Mouse (Mus musculus): ENCODE measurements at regions not wholly inside any gene's neighbourhood (a gene's known extent, or its start where the extent isn't known, plus 50 kb on each side); places are given as distances from the start of the nearest gene placed in this dataset.

DNA sequence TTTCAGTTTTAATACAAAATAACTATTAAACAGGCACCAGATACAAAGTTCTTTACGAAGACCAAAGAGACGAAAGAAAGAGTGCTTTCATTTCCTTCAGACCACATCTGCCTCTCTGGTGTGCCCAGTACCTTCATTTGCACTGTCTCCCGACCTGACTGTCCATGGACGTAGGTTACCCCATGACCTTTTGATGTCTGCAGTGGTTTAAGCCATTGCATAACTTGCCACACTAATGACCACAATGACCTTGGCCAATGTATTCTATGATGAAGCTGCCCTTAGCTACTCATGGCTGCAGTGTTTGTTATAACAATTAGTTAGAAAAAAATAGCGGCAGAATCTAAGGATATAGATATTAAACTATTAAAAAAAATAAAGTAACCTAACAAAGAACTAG, 618.4 kb downstream of the Lmo4 start:
- Histone ChIP-seq H3K4me3 (ENCODE audit: insufficient read depth, low read depth, low read length) (no peak overlapping the region), H3K4me1 (ENCODE audit: control insufficient read depth, insufficient read depth, low read length) (no peaks in the 10 kb centered on the region), H3K36me3 (ENCODE audit: control insufficient read depth, insufficient read depth, low read length) (no peaks in the 10 kb centered on the region), H3K27ac (ENCODE audit: insufficient read depth, low read depth, low read length) (no peak overlapping the region), H3K27me3 (replicated peaks; ENCODE audit: control insufficient read depth, insufficient read depth, low read length) (no peaks in the 10 kb centered on the region)
- TF ChIP-seq POLR2A (IDR thresholded peaks at IDR 0.05; ENCODE audit: low read depth, low read length), result no peak
- no peak for TF ChIP-seq CTCF (conservative IDR thresholded peaks at IDR 0.05; ENCODE audit: insufficient read depth, insufficient read length, low read depth, low read length)
- WGBS, result 73% methylated on average over 5 of the region's 5 CpGs
- DNase-seq, result no peak

DNA sequence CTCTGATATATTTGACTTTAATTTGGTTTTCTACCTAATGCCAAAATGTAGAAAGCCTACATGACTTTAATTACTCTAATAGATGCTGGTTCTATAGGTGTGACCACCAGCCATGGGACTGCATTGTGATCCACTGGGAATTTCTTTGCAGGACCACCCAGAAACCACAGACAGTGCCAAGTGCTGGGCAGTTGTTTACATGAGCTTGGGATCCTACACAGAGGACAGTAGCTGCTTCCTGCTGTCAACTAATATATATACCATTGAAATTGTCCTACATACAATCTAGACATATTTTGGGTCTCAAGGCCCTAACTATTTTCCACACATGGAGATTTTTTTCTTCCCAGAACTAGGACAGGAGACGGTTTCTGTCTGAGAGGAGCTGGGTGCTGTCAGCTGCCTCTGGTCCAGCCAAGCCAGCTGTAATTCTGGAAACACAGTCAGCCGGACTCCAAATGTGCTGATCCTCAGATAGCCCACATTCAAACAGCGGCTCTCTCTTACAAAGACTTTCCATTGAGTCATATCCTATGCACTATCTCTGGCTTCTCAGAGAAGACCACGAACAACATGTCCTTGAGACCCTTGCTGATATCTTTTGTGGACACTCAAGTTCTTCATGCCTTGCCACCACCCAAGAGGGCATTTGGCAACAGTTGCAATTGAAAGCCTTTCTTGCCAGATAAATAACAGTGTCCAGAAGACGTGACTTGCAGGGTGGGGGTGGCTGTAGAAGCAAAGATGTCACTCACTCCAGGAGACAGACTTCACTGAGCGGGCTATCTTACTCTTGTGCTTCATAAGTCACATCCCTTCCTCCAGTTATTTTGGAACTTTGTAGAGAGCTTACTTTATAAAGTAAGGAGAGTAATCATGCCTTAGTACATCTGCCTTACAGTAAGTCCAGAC, 620.1 kb downstream of the Lmo4 start:
- TF ChIP-seq POLR2A (IDR thresholded peaks at IDR 0.05; ENCODE audit: low read depth, low read length), result no peak
- TF ChIP-seq CTCF (conservative IDR thresholded peaks at IDR 0.05; ENCODE audit: insufficient read depth, insufficient read length, low read depth, low read length), result no peak
- Histone ChIP-seq H3K27me3 (replicated peaks; ENCODE audit: control insufficient read depth, insufficient read depth, low read length) (no peaks in the 10 kb centered on the region), H3K27ac (ENCODE audit: insufficient read depth, low read depth, low read length) (no peak overlapping the region), H3K4me3 (ENCODE audit: insufficient read depth, low read depth, low read length) (no peak overlapping the region), H3K36me3 (ENCODE audit: control insufficient read depth, insufficient read depth, low read length) (no peaks in the 10 kb centered on the region), H3K4me1 (ENCODE audit: control insufficient read depth, insufficient read depth, low read length) (no peaks in the 10 kb centered on the region)
- no peak for DNase-seq
- 85% methylated on average over 6 of the region's 6 CpGs for WGBS

DNA sequence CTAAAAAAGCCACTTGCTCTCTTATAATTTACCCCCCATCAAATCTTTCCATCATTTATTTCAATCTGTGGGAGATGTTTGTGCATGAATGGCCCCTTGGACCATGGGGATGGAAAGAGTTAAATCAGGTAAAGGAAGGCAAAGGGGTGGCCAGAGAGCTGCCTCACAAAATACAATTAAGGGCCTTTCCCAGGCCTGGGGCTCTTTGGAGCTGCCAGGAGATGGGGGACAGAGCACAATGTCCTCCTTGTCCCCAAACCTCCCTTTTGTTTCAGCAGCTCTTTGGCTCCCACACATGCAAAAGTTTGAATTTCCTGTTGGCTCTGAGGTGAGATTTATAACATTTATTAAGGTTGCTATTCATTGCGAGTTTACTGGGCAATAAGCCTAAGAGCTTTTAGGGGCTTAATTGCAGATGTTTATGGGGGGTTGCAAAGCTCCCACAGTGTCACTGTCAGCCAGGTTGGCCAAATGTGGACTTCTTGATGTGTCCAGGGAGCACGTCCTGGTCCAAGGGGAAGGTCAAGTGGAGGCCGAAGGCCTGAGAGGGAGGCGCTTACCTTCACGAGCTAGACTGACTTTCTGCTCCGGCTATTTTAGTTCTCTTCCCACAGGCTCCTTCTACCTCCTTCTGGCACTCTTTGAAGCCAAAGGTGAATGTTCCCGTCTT, 628.5 kb downstream of the Lmo4 start:
- WGBS, result 64% methylated on average over 7 of the region's 7 CpGs
- TF ChIP-seq CTCF (conservative IDR thresholded peaks at IDR 0.05; ENCODE audit: insufficient read depth, insufficient read length, low read depth, low read length) (no peak), POLR2A (IDR thresholded peaks at IDR 0.05; ENCODE audit: low read depth, low read length) (no peak)
- Histone ChIP-seq H3K27me3 (replicated peaks; ENCODE audit: control insufficient read depth, insufficient read depth, low read length) (no peaks in the 10 kb centered on the region), H3K27ac (ENCODE audit: insufficient read depth, low read depth, low read length) (no peak overlapping the region), H3K36me3 (ENCODE audit: control insufficient read depth, insufficient read depth, low read length) (no peaks in the 10 kb centered on the region), H3K4me1 (ENCODE audit: control insufficient read depth, insufficient read depth, low read length) (no peaks in the 10 kb centered on the region), H3K4me3 (ENCODE audit: insufficient read depth, low read depth, low read length) (no peak overlapping the region)
- no peak for DNase-seq

DNA sequence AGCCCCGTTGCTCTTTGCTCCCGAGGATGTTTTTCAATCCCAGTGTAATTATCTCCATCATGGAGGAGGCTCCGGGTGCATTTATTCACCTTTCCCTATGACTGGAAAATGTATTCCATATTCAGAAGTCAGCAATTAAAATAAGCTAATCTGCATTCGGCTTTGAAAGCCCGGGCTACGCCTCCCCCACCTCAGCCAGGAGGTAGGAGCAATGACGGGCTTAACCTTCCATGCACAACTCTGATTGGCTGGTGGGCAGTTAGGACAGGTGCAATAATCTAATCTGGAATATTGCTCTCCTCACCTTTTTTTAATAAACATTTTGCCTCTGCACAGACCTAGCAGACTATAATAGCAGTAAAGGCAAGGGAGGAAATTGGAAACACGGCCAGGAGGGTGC, 629.3 kb downstream of the Lmo4 start:
- Histone ChIP-seq H3K27ac (ENCODE audit: insufficient read depth, low read depth, low read length) (no peak overlapping the region), H3K36me3 (ENCODE audit: control insufficient read depth, insufficient read depth, low read length) (no peaks in the 10 kb centered on the region), H3K27me3 (replicated peaks; ENCODE audit: control insufficient read depth, insufficient read depth, low read length) (no peaks in the 10 kb centered on the region), H3K4me1 (ENCODE audit: control insufficient read depth, insufficient read depth, low read length) (no peaks in the 10 kb centered on the region), H3K4me3 (ENCODE audit: insufficient read depth, low read depth, low read length) (no peak overlapping the region)
- DNase-seq, result no peak
- TF ChIP-seq CTCF (conservative IDR thresholded peaks at IDR 0.05; ENCODE audit: insufficient read depth, insufficient read length, low read depth, low read length) (no peak), POLR2A (IDR thresholded peaks at IDR 0.05; ENCODE audit: low read depth, low read length) (no peak)
- 90% methylated on average over 8 of the region's 8 CpGs for WGBS

DNA sequence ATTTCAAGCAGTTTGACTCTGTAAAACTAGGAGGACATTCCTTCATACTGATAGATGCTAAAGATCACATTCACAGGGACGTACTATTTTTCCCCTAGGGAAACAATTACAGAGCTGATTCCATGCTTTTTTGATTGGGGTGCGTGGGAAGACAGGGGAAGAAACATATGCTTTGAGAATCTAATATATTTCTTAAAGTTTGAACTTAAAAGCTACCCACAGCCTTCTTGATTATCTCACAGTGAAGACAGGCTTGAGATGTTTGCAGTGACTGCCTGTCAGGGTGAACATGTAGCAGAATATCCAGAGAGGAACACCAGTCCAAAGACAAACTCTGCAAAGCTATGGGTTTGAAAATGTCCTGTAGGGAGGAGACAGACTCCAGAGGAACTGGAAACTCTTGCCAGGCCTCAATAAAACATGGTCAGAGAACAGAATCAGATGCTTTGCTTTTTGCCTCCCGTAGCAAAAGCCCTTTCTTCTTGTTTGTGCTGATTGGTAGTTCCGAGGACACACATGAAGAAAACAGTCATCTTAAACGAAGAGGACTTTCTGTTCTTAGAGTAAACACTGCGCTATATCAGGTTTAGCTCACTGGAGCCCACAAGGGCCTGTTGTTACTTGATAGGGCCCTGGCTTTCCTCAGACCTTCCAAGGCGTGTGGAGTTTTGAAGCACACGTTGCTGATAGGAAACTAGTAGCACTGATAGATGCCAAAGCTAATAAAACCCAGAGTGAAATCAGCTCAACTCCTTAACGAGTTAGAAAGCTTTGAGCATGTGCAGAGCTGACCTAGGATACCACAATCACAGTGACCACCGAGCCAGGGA, 630.8 kb downstream of the Lmo4 start:
- no peaks in the 10 kb centered on the region for H3K36me3 ChIP-seq (ENCODE audit: control insufficient read depth, insufficient read depth, low read length)
- no peak overlapping the region for H3K27ac ChIP-seq (ENCODE audit: insufficient read depth, low read depth, low read length)
- TF ChIP-seq POLR2A (IDR thresholded peaks at IDR 0.05; ENCODE audit: low read depth, low read length) (no peak), CTCF (conservative IDR thresholded peaks at IDR 0.05; ENCODE audit: insufficient read depth, insufficient read length, low read depth, low read length) (no peak)
- WGBS, result 57% methylated on average over 10 of the region's 10 CpGs
- H3K4me3 ChIP-seq (ENCODE audit: insufficient read depth, low read depth, low read length), result no peak overlapping the region
- H3K27me3 ChIP-seq (replicated peaks; ENCODE audit: control insufficient read depth, insufficient read depth, low read length), result no peaks in the 10 kb centered on the region
- no peaks in the 10 kb centered on the region for H3K4me1 ChIP-seq (ENCODE audit: control insufficient read depth, insufficient read depth, low read length)
- no peak for DNase-seq

DNA sequence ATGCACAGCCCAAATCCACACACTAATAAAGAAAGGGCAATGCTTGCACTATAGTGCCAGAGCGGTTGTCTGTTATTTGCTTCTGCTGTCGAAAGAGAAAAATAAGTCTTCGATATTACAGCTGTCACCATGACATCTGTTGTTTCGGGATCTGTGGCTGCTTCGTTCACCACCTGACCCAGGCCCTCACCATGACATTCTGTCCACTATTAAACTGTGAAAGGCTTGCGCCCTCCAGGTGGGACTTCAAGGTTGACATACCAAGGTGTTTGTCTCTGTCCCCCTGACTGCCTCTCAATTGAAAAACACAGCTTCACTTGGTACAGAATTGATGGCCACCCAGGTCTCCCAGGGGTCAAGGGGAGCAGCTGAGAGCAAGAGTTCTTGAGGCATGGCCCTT, 635.1 kb downstream of the Lmo4 start:
- TF ChIP-seq POLR2A (IDR thresholded peaks at IDR 0.05; ENCODE audit: low read depth, low read length) (no peak), CTCF (conservative IDR thresholded peaks at IDR 0.05; ENCODE audit: insufficient read depth, insufficient read length, low read depth, low read length) (no peak)
- Histone ChIP-seq H3K27ac (ENCODE audit: insufficient read depth, low read depth, low read length) (no peak overlapping the region), H3K4me1 (ENCODE audit: control insufficient read depth, insufficient read depth, low read length) (no peaks in the 10 kb centered on the region), H3K4me3 (ENCODE audit: insufficient read depth, low read depth, low read length) (no peak overlapping the region), H3K27me3 (replicated peaks; ENCODE audit: control insufficient read depth, insufficient read depth, low read length) (no peaks in the 10 kb centered on the region), H3K36me3 (ENCODE audit: control insufficient read depth, insufficient read depth, low read length) (no peaks in the 10 kb centered on the region)
- DNase-seq, result no peak
- WGBS, result 63% methylated on average over 6 of the region's 6 CpGs

Measured in kidney, adult 2 months (tissue).